Mouse (Mus musculus): Measurements from ENCODE around the gene Rbp2. TPM values are rescaled to one million over a fixed set of nuclear protein-coding genes. Genes with fewer than 3 reads are reported as not detected.
A peak's percentile ranks its signal among the peaks of the same experiment; 100 is the strongest.

Rbp2 gene
- polyA plus RNA-seq, 1 experiment from 2014 or later: 1.0 TPM

GRCm38 (mm10) chr9:98529776-98530175 is 43.9 kb downstream of the Rbp2 start:
- no peak overlapping the region for H3K27ac ChIP-seq
- H3K27me3 ChIP-seq (ENCODE audit: insufficient read depth, poor library complexity, severe bottlenecking): no peaks in the 10 kb centered on the region
- no peaks in the 10 kb centered on the region for H3K36me3 ChIP-seq
- H3K9me3 ChIP-seq: no peaks in the 10 kb centered on the region
- peaks cover 8% of the 10 kb centered on the region for H3K4me1 ChIP-seq (replicated peaks)
- H3K4me3 ChIP-seq: no peak overlapping the region
- DNase-seq (ENCODE audit: low spot score): no peak
- 77% methylated on average over 4 of the region's 4 CpGs for WGBS

- DNase-seq (ENCODE audit: low spot score): no peak
- Histone ChIP-seq H3K9me3 (no peaks in the 10 kb centered on the region), H3K27me3 (ENCODE audit: insufficient read depth, poor library complexity, severe bottlenecking) (no peaks in the 10 kb centered on the region), H3K36me3 (no peaks in the 10 kb centered on the region), H3K27ac (no peak overlapping the region), H3K4me3 (no peak overlapping the region), H3K4me1 (replicated peaks) (no peaks in the 10 kb centered on the region)
- 69% methylated on average over 2 of the region's 2 CpGs for WGBS
Observed at GRCm38 (mm10) chr9:98530999-98531398, 45.1 kb downstream of the Rbp2 start.

- WGBS: 81% methylated on average over 4 of the region's 4 CpGs
- Histone ChIP-seq H3K4me1 (replicated peaks) (peaks cover 9% of the 10 kb centered on the region), H3K27ac (no peak overlapping the region), H3K9me3 (no peaks in the 10 kb centered on the region), H3K4me3 (no peak overlapping the region), H3K27me3 (ENCODE audit: insufficient read depth, poor library complexity, severe bottlenecking) (peaks cover 6% of the 10 kb centered on the region; the same call in 1 of the 2 replicates), H3K36me3 (no peaks in the 10 kb centered on the region)
- no peak for DNase-seq (ENCODE audit: low spot score)
Observed at GRCm38 (mm10) chr9:98534675-98535280, 48.9 kb downstream of the Rbp2 start.

GRCm38 (mm10) chr9:98535763-98536162 is 49.8 kb downstream of the Rbp2 start:
- H3K4me3 ChIP-seq: no peak overlapping the region
- H3K9me3 ChIP-seq: no peaks in the 10 kb centered on the region
- no peak for DNase-seq (ENCODE audit: low spot score)
- H3K27me3 ChIP-seq (ENCODE audit: insufficient read depth, poor library complexity, severe bottlenecking): peaks cover 9% of the 10 kb centered on the region; the same call in 1 of the 2 replicates
- H3K27ac ChIP-seq: no peak overlapping the region
- H3K36me3 ChIP-seq: no peaks in the 10 kb centered on the region
- peaks cover 9% of the 10 kb centered on the region for H3K4me1 ChIP-seq (replicated peaks)

- WGBS: 49% methylated on average over 13 of the region's 13 CpGs
- peaks cover 10% of the 10 kb centered on the region; the same call in 1 of the 2 replicates for H3K27me3 ChIP-seq (ENCODE audit: insufficient read depth, poor library complexity, severe bottlenecking)
- H3K4me3 ChIP-seq: peak overlapping the region; percentile 13; the same call in 1 of the 2 replicates
- no peaks in the 10 kb centered on the region for H3K36me3 ChIP-seq
- no peaks in the 10 kb centered on the region for H3K9me3 ChIP-seq
- DNase-seq (ENCODE audit: low spot score): peak; percentile 11
- H3K4me1 ChIP-seq (replicated peaks): peaks cover 9% of the 10 kb centered on the region
- H3K27ac ChIP-seq: no peak overlapping the region
Observed at GRCm38 (mm10) chr9:98538017-98538712, 52.2 kb downstream of the Rbp2 start.

- peaks cover 10% of the 10 kb centered on the region; the same call in 1 of the 2 replicates for H3K27me3 ChIP-seq (ENCODE audit: insufficient read depth, poor library complexity, severe bottlenecking)
- H3K9me3 ChIP-seq: no peaks in the 10 kb centered on the region
- H3K36me3 ChIP-seq: no peaks in the 10 kb centered on the region
- peaks cover 9% of the 10 kb centered on the region for H3K4me1 ChIP-seq (replicated peaks)
- H3K4me3 ChIP-seq: peak overlapping the region; percentile 13; the same call in 1 of the 2 replicates
- H3K27ac ChIP-seq: no peak overlapping the region
- 8% methylated on average over 13 of the region's 13 CpGs for WGBS
- peak; percentile 67 for DNase-seq (ENCODE audit: low spot score)
Observed at GRCm38 (mm10) chr9:98538713-98539360, 52.9 kb downstream of the Rbp2 start.

GRCm38 (mm10) chr9:98544042-98544441 is 58.1 kb downstream of the Rbp2 start:
- Histone ChIP-seq H3K27ac (no peak overlapping the region), H3K9me3 (no peaks in the 10 kb centered on the region), H3K27me3 (ENCODE audit: insufficient read depth, poor library complexity, severe bottlenecking) (peaks cover 4% of the 10 kb centered on the region; the same call in 1 of the 2 replicates), H3K4me1 (replicated peaks) (no peaks in the 10 kb centered on the region), H3K36me3 (no peaks in the 10 kb centered on the region), H3K4me3 (no peak overlapping the region)
- no peak for DNase-seq (ENCODE audit: low spot score)
- 76% methylated on average over 3 of the region's 3 CpGs for WGBS

Other genes with a start within 250 kb of the Rbp2 start
- 2.0 and 2.3 TPM in 2 replicates for gene Nmnat3, start 198.7 kb upstream of the Rbp2 start, polyA plus RNA-seq (2016; fragmentation: Nextera tagmentation; extraction: Ambion mirVana)
- 29.2 and 30.2 TPM in 2 replicates for gene Rbp1, start 63.2 kb upstream of the Rbp2 start, polyA plus RNA-seq (2016; fragmentation: Nextera tagmentation; extraction: Ambion mirVana)
- gene Copb2, start 77.6 kb downstream of the Rbp2 start, polyA plus RNA-seq (2016; fragmentation: Nextera tagmentation; extraction: Ambion mirVana): 149 and 155 TPM in 2 replicates
- gene Mrps22, start 115.5 kb downstream of the Rbp2 start, polyA plus RNA-seq (2016; fragmentation: Nextera tagmentation; extraction: Ambion mirVana): 75.6 and 78.5 TPM in 2 replicates

Data from hindbrain, embryonic 10.5 days (tissue).